Mouse (Mus musculus): ENCODE measurements around the gene Pou2f3. TPM values are rescaled to one million over a fixed set of nuclear protein-coding genes. Genes with fewer than 3 reads are reported as not detected.

The Pou2f3 gene
- total and polyA plus RNA-seq, 3 experiments = not detected

- H3K4me3 ChIP-seq (ENCODE audit: control insufficient read depth in 1 of 2, insufficient read depth in 1 of 2, low read depth in 2 of 2, low read length in 2 of 2) = peak overlapping the region; percentile 30 to 46; a peak in 2 of 4 replicates
- H3K36me3 ChIP-seq (ENCODE audit: control insufficient read depth in 1 of 2, insufficient read depth in 2 of 2, low read length in 2 of 2) = peaks cover 0 to 15% of the 10 kb centered on the region in 2 experiments; a peak in 2 of 4 replicates
- H3K79me2 ChIP-seq (ENCODE audit: control insufficient read depth, insufficient read depth, low read length, poor library complexity) = no peaks in the 10 kb centered on the region
- peak; percentile 90 for DNase-seq (ENCODE audit: low read depth, low spot score)
- H3K27me3 ChIP-seq (ENCODE audit: control insufficient read depth in 1 of 2, insufficient read depth in 2 of 2, low read length in 2 of 2) = peaks cover 2 to 3% of the 10 kb centered on the region in 2 experiments
- H3K9ac ChIP-seq (ENCODE audit: control insufficient read depth, low read depth, low read length, poor library complexity, severe bottlenecking) = no peak overlapping the region
- H3K4me1 ChIP-seq (ENCODE audit: control insufficient read depth in 1 of 2, insufficient read depth in 2 of 2, low read length in 2 of 2) = peaks cover 6 to 33% of the 10 kb centered on the region in 2 experiments
- TF ChIP-seq NELFE (IDR thresholded peaks at IDR 0.05; ENCODE audit: low read depth, low read length) = no peak
- TF ChIP-seq RCOR1 (IDR thresholded peaks at IDR 0.05; ENCODE audit: low read depth, low read length) = peak; percentile 82; the same call in 1 of the 2 replicates
- TF ChIP-seq TAL1 (IDR thresholded peaks at IDR 0.05; ENCODE audit: low read length) = 0 out of 2 replicates have a peak, but pooled peaks have one; percentile 4
- TF ChIP-seq ETS1 (IDR thresholded peaks at IDR 0.05; ENCODE audit: low read depth, low read length) = peak; percentile 86
- no peak for TF ChIP-seq RAD21 (IDR thresholded peaks at IDR 0.05; ENCODE audit: low read depth, low read length)
- peak; percentile 79 for TF ChIP-seq NRF1 (IDR thresholded peaks at IDR 0.05; ENCODE audit: insufficient read depth, low read depth, low read length, poor library complexity, severe bottlenecking)
- TF ChIP-seq GABPA (IDR thresholded peaks at IDR 0.05; ENCODE audit: low read depth, low read length) = no peak
- TF ChIP-seq TBP (IDR thresholded peaks at IDR 0.05; ENCODE audit: low read depth, low read length) = 0 out of 2 replicates have a peak, but pooled peaks have one; percentile 21
- TF ChIP-seq MXI1 (IDR thresholded peaks at IDR 0.05; ENCODE audit: low read depth, low read length) = peak; percentile 69
- TF ChIP-seq USF2 (IDR thresholded peaks at IDR 0.05; ENCODE audit: borderline replicate concordance in 1 of 2, insufficient read depth in 1 of 2, low read depth in 1 of 2, low read length in 2 of 2) = no peak
- peak; percentile 46; the same call in 1 of the 2 replicates for TF ChIP-seq BHLHE40 (IDR thresholded peaks at IDR 0.05; ENCODE audit: borderline replicate concordance, low read depth, low read length)
- peak; percentile 72 to 77 for TF ChIP-seq EP300 (IDR thresholded peaks at IDR 0.05; ENCODE audit: low read depth in 1 of 2, low read length in 2 of 2)
- TF ChIP-seq CHD1 (IDR thresholded peaks at IDR 0.05; ENCODE audit: low read depth, low read length) = no peak
- TF ChIP-seq POLR2AphosphoS2 (IDR thresholded peaks at IDR 0.05; ENCODE audit: low read length) = no peak
- no peak for TF ChIP-seq HCFC1 (IDR thresholded peaks at IDR 0.05; ENCODE audit: low read depth, low read length)
- TF ChIP-seq KAT2A (conservative IDR thresholded peaks at IDR 0.05; ENCODE audit: low read depth, low read length) = no peak
- no peak for TF ChIP-seq ZC3H11A (IDR thresholded peaks at IDR 0.05; ENCODE audit: low read depth, low read length)
- TF ChIP-seq UBTF (IDR thresholded peaks at IDR 0.05; ENCODE audit: borderline replicate concordance, insufficient read depth, low read depth, low read length) = no peak
- TF ChIP-seq ELF1 (IDR thresholded peaks at IDR 0.05; ENCODE audit: low read depth, low read length) = no peak
- no peak for TF ChIP-seq CHD2 (IDR thresholded peaks at IDR 0.05; ENCODE audit: low read length)
- peak; percentile 94 for TF ChIP-seq GATA1 (IDR thresholded peaks at IDR 0.05; ENCODE audit: low read depth, low read length)
- no peak for TF ChIP-seq JUND (IDR thresholded peaks at IDR 0.05; ENCODE audit: low read depth, low read length)
- TF ChIP-seq ZNF384 (IDR thresholded peaks at IDR 0.05; ENCODE audit: low read depth, low read length) = 0 out of 2 replicates have a peak, but pooled peaks have one; percentile 9
- TF ChIP-seq MAFK (IDR thresholded peaks at IDR 0.05; ENCODE audit: borderline replicate concordance, low read depth, low read length) = no peak
- TF ChIP-seq MYB (IDR thresholded peaks at IDR 0.05; ENCODE audit: low read depth, low read length) = no peak
- no peak for TF ChIP-seq ZMIZ1 (IDR thresholded peaks at IDR 0.05; ENCODE audit: low read depth, low read length)
- no peak for TF ChIP-seq USF1 (IDR thresholded peaks at IDR 0.05; ENCODE audit: low read depth, low read length)
- peak; percentile 77; the same call in 1 of the 2 replicates for TF ChIP-seq MYC (IDR thresholded peaks at IDR 0.05; ENCODE audit: low read depth, low read length)
- peak; percentile 69 for TF ChIP-seq MAX (IDR thresholded peaks at IDR 0.05; ENCODE audit: low read length)
- 0 out of 2 replicates have a peak, but pooled peaks have one; percentile 8 for TF ChIP-seq SMC3 (IDR thresholded peaks at IDR 0.05; ENCODE audit: low read depth, low read length)
- TF ChIP-seq E2F4 (IDR thresholded peaks at IDR 0.05; ENCODE audit: borderline replicate concordance, low read depth, low read length) = 0 out of 2 replicates have a peak, but pooled peaks have one; percentile 36
- peak; percentile 70 for TF ChIP-seq SIN3A (IDR thresholded peaks at IDR 0.05; ENCODE audit: low read length)
- peak; percentile 73 for TF ChIP-seq TCF12 (IDR thresholded peaks at IDR 0.05; ENCODE audit: low read depth, low read length)
- no peak for TF ChIP-seq CTCF (IDR thresholded peaks at IDR 0.05 in 2 of 3, conservative IDR thresholded peaks at IDR 0.05 in 1 of 3; ENCODE audit: control insufficient read depth in 1 of 3, insufficient read depth in 1 of 3, low read depth in 2 of 3, low read length in 3 of 3, poor library complexity in 1 of 3, severe bottlenecking in 1 of 3)
- H3K27ac ChIP-seq (ENCODE audit: control insufficient read depth, low read depth, low read length) = peak overlapping the region; percentile 36
- no peaks in the 10 kb centered on the region for H3K9me3 ChIP-seq (replicated peaks; ENCODE audit: insufficient read depth, low read length)
Measured at GRCm38 (mm10) chr9:43150075-43150474, 60.1 kb downstream of the Pou2f3 start.

Data from MEL (cell line).